Mouse (Mus musculus): Measurements from ENCODE around the gene Naa20.
A peak's percentile ranks its signal among the peaks of the same experiment; 100 is the strongest.

The Naa20 gene

GRCm38 (mm10) chr2:145901861-145902260 is at the start of gene Naa20:
TSS of gene Naa20 (plus strand) at chr2:145902099.
- no peak for DNase-seq

GRCm38 (mm10) chr2:145855831-145856230 is 46.1 kb upstream of the Naa20 start:
- no peak for DNase-seq

- DNase-seq = peak; percentile 22 to 36
These were observed 44.0 kb upstream of the Naa20 start for GRCm38 (mm10) chr2:145857864-145858263.

- DNase-seq = peak; percentile 43 to 58
These were observed 42.4 kb upstream of the Naa20 start for GRCm38 (mm10) chr2:145859442-145859931.

GRCm38 (mm10) chr2:145859932-145860801 is 41.7 kb upstream of the Naa20 start:
- peak; percentile 84 to 89 for DNase-seq

GRCm38 (mm10) chr2:145861193-145862123 is 40.4 kb upstream of the Naa20 start:
- DNase-seq = peak; percentile 20 to 22

- DNase-seq = peak; percentile 49 to 66
These were observed 39.6 kb upstream of the Naa20 start for GRCm38 (mm10) chr2:145862206-145862817.

GRCm38 (mm10) chr2:145865344-145865743 is 36.6 kb upstream of the Naa20 start:
- no peak for DNase-seq

GRCm38 (mm10) chr2:145866238-145866637 is 35.7 kb upstream of the Naa20 start:
- DNase-seq = no peak

GRCm38 (mm10) chr2:145866695-145867449 is 35.0 kb upstream of the Naa20 start:
- no peak for DNase-seq

GRCm38 (mm10) chr2:145871308-145871707 is 30.6 kb upstream of the Naa20 start:
- DNase-seq = no peak

- no peak for DNase-seq
These were observed 29.8 kb upstream of the Naa20 start for GRCm38 (mm10) chr2:145872099-145872498.

- DNase-seq = no peak
These were observed 27.9 kb upstream of the Naa20 start for GRCm38 (mm10) chr2:145873953-145874352.

GRCm38 (mm10) chr2:145874879-145875482 is 26.9 kb upstream of the Naa20 start:
- DNase-seq = no peak

GRCm38 (mm10) chr2:145877191-145877590 is 24.7 kb upstream of the Naa20 start:
- DNase-seq = no peak

GRCm38 (mm10) chr2:145880887-145881747 is 20.8 kb upstream of the Naa20 start:
- DNase-seq = no peak

GRCm38 (mm10) chr2:145881932-145882331 is 20.0 kb upstream of the Naa20 start:
- DNase-seq = no peak

GRCm38 (mm10) chr2:145882398-145882797 is 19.5 kb upstream of the Naa20 start:
- no peak for DNase-seq

GRCm38 (mm10) chr2:145884036-145884912 is 17.6 kb upstream of the Naa20 start:
- DNase-seq = peak in 1 of 2 experiments; percentile 32

Data from kidney, postnatal 4 days (tissue).